Mouse (Mus musculus): ENCODE results near the gene Thoc2. TPM values are rescaled to one million over a fixed set of nuclear protein-coding genes. Genes with fewer than 3 reads are reported as not detected.
"Not testable (repeated sequence)": the region's sequence is repeated elsewhere in the genome, so short reads cannot be mapped to it uniquely, and the experiment has no call there.

Gene Thoc2
- polyA plus RNA-seq (2015; fragmentation: Nextera tagmentation; extraction: Ambion mirVana): 24.7 and 26.2 TPM in 2 replicates

DNA sequence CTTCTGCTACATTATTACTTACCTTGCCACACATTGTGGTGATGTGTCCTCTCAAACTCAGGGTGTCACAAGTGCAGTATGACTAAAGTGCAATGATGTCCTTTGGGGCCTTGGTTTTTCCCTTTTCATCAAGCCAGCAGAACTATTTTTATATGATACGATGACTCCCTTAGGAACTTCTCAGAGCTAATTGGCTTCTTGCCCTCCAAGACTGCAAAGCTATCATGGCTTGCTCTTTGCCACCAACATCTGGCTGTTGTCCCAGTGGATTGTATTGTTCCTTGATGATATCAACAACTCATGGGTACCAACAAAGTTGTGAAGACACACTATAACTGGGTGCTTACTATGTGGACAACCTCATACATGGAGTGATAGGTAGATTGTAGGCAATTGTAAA, at the start of gene Thoc2:
Gene Thoc2, minus strand, starts transcription at position 101 of the 400 bp plus-strand sequence.
- H3K27me3 ChIP-seq: no peaks in the 10 kb centered on the region
- H3K4me1 ChIP-seq (replicated peaks): no peaks in the 10 kb centered on the region
- no peak within 1 kb of the TSS for H3K4me3 ChIP-seq (replicated peaks)
- H3K4me2 ChIP-seq: no peak within 1 kb of the TSS
- no peaks in the 10 kb centered on the region for H3K9me3 ChIP-seq (replicated peaks)
- H3K36me3 ChIP-seq (replicated peaks): no peaks in the 10 kb centered on the region
- 68% methylated on average over 1 of the region's 1 CpGs for WGBS (ENCODE audit: insufficient replicate concordance)
- no peak within 1 kb of the TSS for H3K27ac ChIP-seq (replicated peaks)
- H3K9ac ChIP-seq: no peak within 1 kb of the TSS
- no peak for ATAC-seq (ENCODE audit: insufficient read depth)

- Histone ChIP-seq H3K9me3 (replicated peaks) (no peaks in the 10 kb centered on the region; the same call in 1 of the 2 replicates), H3K9ac (no peak overlapping the region), H3K4me3 (replicated peaks) (no peak overlapping the region), H3K4me2 (no peak overlapping the region), H3K4me1 (replicated peaks) (no peaks in the 10 kb centered on the region), H3K36me3 (replicated peaks) (no peaks in the 10 kb centered on the region), H3K27ac (replicated peaks) (no peak overlapping the region), H3K27me3 (no peaks in the 10 kb centered on the region)
- WGBS (ENCODE audit: insufficient replicate concordance): 79% methylated on average over 2 of the region's 2 CpGs
- no peak for ATAC-seq (ENCODE audit: insufficient read depth)
Measured at GRCm38 (mm10) chrX:41970096-41970495, 49.6 kb upstream of the Thoc2 start.

DNA sequence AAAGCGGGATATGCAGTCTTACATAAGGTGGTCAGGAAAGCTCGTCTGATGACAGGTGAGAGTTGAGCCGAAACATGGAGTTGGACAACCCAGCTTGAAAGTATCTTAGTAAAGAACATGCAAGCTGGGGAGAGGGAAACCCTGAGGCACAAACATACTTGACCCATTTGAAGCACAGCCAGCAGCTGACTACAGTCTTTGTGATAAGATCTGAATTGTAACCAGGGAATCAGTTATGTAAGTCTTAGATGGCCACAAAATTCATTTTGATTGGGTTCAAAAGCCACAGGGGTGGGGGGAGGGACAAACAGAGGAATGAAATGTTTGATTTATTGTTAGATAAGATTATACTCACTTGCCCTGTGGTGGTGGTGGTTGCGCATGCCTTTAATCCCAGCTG, 48.9 kb upstream of the Thoc2 start:
- Histone ChIP-seq H3K27me3 (no peaks in the 10 kb centered on the region), H3K36me3 (replicated peaks) (no peaks in the 10 kb centered on the region), H3K4me2 (no peak overlapping the region), H3K27ac (replicated peaks) (no peak overlapping the region), H3K4me3 (replicated peaks) (no peak overlapping the region), H3K9me3 (replicated peaks) (no peaks in the 10 kb centered on the region; the same call in 1 of the 2 replicates), H3K9ac (no peak overlapping the region), H3K4me1 (replicated peaks) (no peaks in the 10 kb centered on the region)
- ATAC-seq (ENCODE audit: insufficient read depth): no peak
- WGBS (ENCODE audit: insufficient replicate concordance): 71% methylated on average over 4 of the region's 4 CpGs

GRCm38 (mm10) chrX:41957161-41957560, 36.7 kb upstream of the Thoc2 start:
- WGBS (ENCODE audit: insufficient replicate concordance): 43% methylated on average over 4 of the region's 4 CpGs
- Histone ChIP-seq H3K4me2 (no peak overlapping the region), H3K9me3 (replicated peaks) (no peaks in the 10 kb centered on the region), H3K27ac (replicated peaks) (no peak overlapping the region), H3K4me1 (replicated peaks) (no peaks in the 10 kb centered on the region), H3K4me3 (replicated peaks) (no peak overlapping the region), H3K36me3 (replicated peaks) (no peaks in the 10 kb centered on the region), H3K9ac (no peak overlapping the region), H3K27me3 (no peaks in the 10 kb centered on the region)
- no peak for ATAC-seq (ENCODE audit: insufficient read depth)

DNA sequence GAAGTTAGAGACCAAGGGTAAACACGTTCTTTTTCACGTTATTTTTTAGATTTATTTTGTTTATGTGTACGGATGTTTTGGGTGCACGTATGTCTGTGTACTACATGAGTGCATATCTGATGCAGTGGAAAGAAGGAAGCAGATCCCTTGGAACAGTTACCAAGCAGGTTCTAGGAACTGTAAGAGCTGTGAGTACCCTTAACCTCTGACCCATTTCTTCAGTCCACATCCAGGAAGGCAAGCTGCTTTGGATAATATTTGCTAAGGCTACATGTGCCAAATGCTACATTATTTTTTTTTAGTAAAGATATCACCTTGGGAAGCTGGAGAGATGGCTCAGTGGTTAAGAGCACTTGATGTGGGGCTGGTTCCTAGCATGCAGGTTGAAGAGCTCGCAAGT, 21.4 kb upstream of the Thoc2 start:
- Histone ChIP-seq H3K27ac (replicated peaks) (no peak overlapping the region), H3K4me1 (replicated peaks) (no peaks in the 10 kb centered on the region), H3K9ac (no peak overlapping the region), H3K27me3 (no peaks in the 10 kb centered on the region), H3K36me3 (replicated peaks) (no peaks in the 10 kb centered on the region), H3K9me3 (replicated peaks) (no peaks in the 10 kb centered on the region), H3K4me3 (replicated peaks) (no peak overlapping the region), H3K4me2 (no peak overlapping the region)
- 69% methylated on average over 5 of the region's 5 CpGs for WGBS (ENCODE audit: insufficient replicate concordance)
- no peak for ATAC-seq (ENCODE audit: insufficient read depth)

GRCm38 (mm10) chrX:41931821-41932220, 11.3 kb upstream of the Thoc2 start:
- not testable (repeated sequence) for H3K4me3 ChIP-seq (replicated peaks); H3K9ac ChIP-seq; H3K36me3 ChIP-seq (replicated peaks); H3K4me2 ChIP-seq; ATAC-seq (ENCODE audit: insufficient read depth); H3K27ac ChIP-seq (replicated peaks); H3K4me1 ChIP-seq (replicated peaks); H3K27me3 ChIP-seq; H3K9me3 ChIP-seq (replicated peaks)
- 53% methylated on average over 6 of the region's 6 CpGs for WGBS (ENCODE audit: insufficient replicate concordance)

- Histone ChIP-seq H3K4me2 (no peak overlapping the region), H3K4me1 (replicated peaks) (no peaks in the 10 kb centered on the region), H3K36me3 (replicated peaks) (no peaks in the 10 kb centered on the region), H3K27me3 (no peaks in the 10 kb centered on the region), H3K27ac (replicated peaks) (no peak overlapping the region), H3K9ac (no peak overlapping the region), H3K4me3 (replicated peaks) (no peak overlapping the region), H3K9me3 (replicated peaks) (no peaks in the 10 kb centered on the region)
- no peak for ATAC-seq (ENCODE audit: insufficient read depth)
- WGBS (ENCODE audit: insufficient replicate concordance): 64% methylated on average over 5 of the region's 5 CpGs
Measured at GRCm38 (mm10) chrX:41924708-41925107, 4.2 kb upstream of the Thoc2 start.

DNA sequence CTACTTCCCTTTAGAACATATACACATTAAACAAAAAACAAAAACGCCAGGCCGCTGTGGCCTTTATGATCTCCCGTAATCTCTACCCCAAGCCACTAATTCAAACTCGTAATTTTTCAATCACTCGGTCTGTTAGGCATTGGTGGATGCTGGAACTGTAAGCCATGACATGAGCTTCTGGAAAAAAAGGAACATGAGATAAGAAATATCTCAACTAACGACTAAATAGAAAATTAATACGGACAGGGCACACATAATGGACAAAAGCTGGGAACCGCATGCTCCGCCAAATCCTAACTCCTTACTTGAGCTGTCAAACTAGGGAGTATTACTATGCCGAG, 8.4 kb downstream of the Thoc2 start:
- WGBS (ENCODE audit: insufficient replicate concordance): 34% methylated on average over 10 of the region's 10 CpGs
- Histone ChIP-seq H3K4me1 (replicated peaks) (peaks cover 18% of the 10 kb centered on the region; the same call in 1 of the 2 replicates), H3K27me3 (no peaks in the 10 kb centered on the region), H3K27ac (replicated peaks) (peak overlapping the region; percentile 51; the same call in 1 of the 2 replicates), H3K9me3 (replicated peaks) (no peaks in the 10 kb centered on the region), H3K36me3 (replicated peaks) (no peaks in the 10 kb centered on the region), H3K4me3 (replicated peaks) (peak overlapping the region; percentile 77), H3K9ac (peak overlapping the region; percentile 17; the same call in 1 of the 2 replicates), H3K4me2 (peak overlapping the region; percentile 68)
- no peak for ATAC-seq (ENCODE audit: insufficient read depth)

DNA sequence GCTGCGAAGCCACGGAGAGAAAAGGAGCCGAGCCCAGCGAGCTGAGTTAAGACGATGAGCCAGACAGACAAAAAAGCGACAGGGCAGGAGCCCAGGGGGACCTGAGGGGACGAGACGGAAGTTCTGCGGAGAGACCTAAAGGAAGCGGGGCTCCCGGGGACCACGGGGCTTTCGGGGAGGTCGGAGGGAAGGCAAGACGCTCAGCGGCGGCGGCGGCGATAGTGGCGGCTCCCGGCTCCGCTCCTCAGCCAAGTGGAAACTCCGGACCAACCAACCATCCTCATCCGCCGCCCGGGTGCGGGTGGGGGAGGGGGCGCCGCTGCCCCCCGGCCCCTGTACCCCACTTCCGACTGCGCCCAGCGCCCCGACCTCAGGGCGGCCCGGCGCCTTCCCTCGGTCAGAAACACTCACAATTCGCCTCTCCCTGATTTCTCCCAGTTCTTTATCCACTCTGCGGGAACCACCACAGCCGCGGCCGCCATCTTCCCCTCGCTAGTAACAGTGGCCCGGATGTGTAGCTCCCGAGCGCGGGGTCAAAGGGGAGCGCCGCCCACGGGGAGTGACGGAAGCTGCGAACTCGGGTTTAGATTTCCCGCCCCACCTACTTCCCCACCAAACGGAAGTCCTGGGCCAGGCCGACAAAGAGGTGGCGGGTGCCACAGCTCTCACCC, 8.9 kb downstream of the Thoc2 start:
- no peaks in the 10 kb centered on the region for H3K9me3 ChIP-seq (replicated peaks)
- no peaks in the 10 kb centered on the region for H3K36me3 ChIP-seq (replicated peaks)
- ATAC-seq (ENCODE audit: insufficient read depth): peak; percentile 95
- peaks cover 21% of the 10 kb centered on the region for H3K4me1 ChIP-seq (replicated peaks)
- peak overlapping the region; percentile 76 for H3K9ac ChIP-seq
- no peaks in the 10 kb centered on the region for H3K27me3 ChIP-seq
- H3K4me3 ChIP-seq (replicated peaks): peak overlapping the region; percentile 77
- 12% methylated on average over 51 of the region's 59 CpGs for WGBS (ENCODE audit: insufficient replicate concordance)
- peak overlapping the region; percentile 68 for H3K4me2 ChIP-seq
- H3K27ac ChIP-seq (replicated peaks): peak overlapping the region; percentile 85

- H3K4me2 ChIP-seq: peak overlapping the region; percentile 68
- H3K9me3 ChIP-seq (replicated peaks): no peaks in the 10 kb centered on the region
- peak overlapping the region; percentile 76 for H3K9ac ChIP-seq
- H3K27me3 ChIP-seq: no peaks in the 10 kb centered on the region
- peak overlapping the region; percentile 85 for H3K27ac ChIP-seq (replicated peaks)
- H3K4me3 ChIP-seq (replicated peaks): peak overlapping the region; percentile 77
- peaks cover 24% of the 10 kb centered on the region for H3K4me1 ChIP-seq (replicated peaks)
- WGBS (ENCODE audit: insufficient replicate concordance): 9% methylated on average over 24 of the region's 24 CpGs
- peak; percentile 40 for ATAC-seq (ENCODE audit: insufficient read depth)
- no peaks in the 10 kb centered on the region for H3K36me3 ChIP-seq (replicated peaks)
Measured at GRCm38 (mm10) chrX:41910981-41911380, 9.5 kb downstream of the Thoc2 start.

- Histone ChIP-seq H3K27me3 (no peaks in the 10 kb centered on the region), H3K9ac (peak overlapping the region; percentile 76), H3K27ac (replicated peaks) (peak overlapping the region; percentile 85; the same call in 1 of the 2 replicates), H3K4me1 (replicated peaks) (peaks cover 24% of the 10 kb centered on the region), H3K36me3 (replicated peaks) (no peaks in the 10 kb centered on the region), H3K4me2 (peak overlapping the region; percentile 68), H3K4me3 (replicated peaks) (peak overlapping the region; percentile 77), H3K9me3 (replicated peaks) (no peaks in the 10 kb centered on the region)
- no peak for ATAC-seq (ENCODE audit: insufficient read depth)
- WGBS (ENCODE audit: insufficient replicate concordance): 9% methylated on average over 9 of the region's 9 CpGs
Measured at GRCm38 (mm10) chrX:41910471-41910870, 10.0 kb downstream of the Thoc2 start.

Data from liver, embryonic 15.5 days (tissue).